Mouse (Mus musculus) frontal cortex, postnatal 14 days (tissue): ENCODE measurements around the gene Mdc1.

Source experiments
- DNase-seq, 2 experiments: peaks; one replicate each; pipeline ENCODE4 v3.0.0; 2022; ENCODE audit warnings: low spot score in 2 of 2

Mdc1 gene

GRCm38 (mm10) chr17:35841076-35841950 lies at the start of gene Mdc1:
TSS of gene Mdc1 (plus strand) at chr17:35841515.
- peak; percentile 99 to 100 for DNase-seq

GRCm38 (mm10) chr17:35792837-35793236 lies 48.5 kb upstream of the Mdc1 start:
- DNase-seq, result no peak

GRCm38 (mm10) chr17:35795099-35795498 lies 46.2 kb upstream of the Mdc1 start:
- DNase-seq, result no peak

GRCm38 (mm10) chr17:35795656-35796055 lies 45.7 kb upstream of the Mdc1 start:
- no peak for DNase-seq

GRCm38 (mm10) chr17:35796835-35797234 lies 44.5 kb upstream of the Mdc1 start:
- no peak for DNase-seq

- DNase-seq, result no peak
Observed at GRCm38 (mm10) chr17:35800905-35801304, 40.4 kb upstream of the Mdc1 start.

GRCm38 (mm10) chr17:35803020-35803419 lies 38.3 kb upstream of the Mdc1 start:
- no peak for DNase-seq

GRCm38 (mm10) chr17:35803858-35804399 lies 37.4 kb upstream of the Mdc1 start:
- no peak for DNase-seq

GRCm38 (mm10) chr17:35808073-35808472 lies 33.2 kb upstream of the Mdc1 start:
- DNase-seq, result no peak

- DNase-seq, result no peak
Observed at GRCm38 (mm10) chr17:35809395-35809794, 31.9 kb upstream of the Mdc1 start.

GRCm38 (mm10) chr17:35810900-35811648 lies 30.2 kb upstream of the Mdc1 start:
- no peak for DNase-seq

GRCm38 (mm10) chr17:35812307-35812706 lies 29.0 kb upstream of the Mdc1 start:
- no peak for DNase-seq

GRCm38 (mm10) chr17:35812736-35813135 lies 28.6 kb upstream of the Mdc1 start:
- DNase-seq, result no peak

- peak in 1 of 2 experiments; percentile 64 for DNase-seq
Observed at GRCm38 (mm10) chr17:35813245-35813647, 28.1 kb upstream of the Mdc1 start.

GRCm38 (mm10) chr17:35813653-35814052 lies 27.7 kb upstream of the Mdc1 start:
- no peak for DNase-seq

GRCm38 (mm10) chr17:35814678-35815077 lies 26.6 kb upstream of the Mdc1 start:
- no peak for DNase-seq

GRCm38 (mm10) chr17:35815836-35816235 lies 25.5 kb upstream of the Mdc1 start:
- DNase-seq, result no peak

GRCm38 (mm10) chr17:35816686-35817085 lies 24.6 kb upstream of the Mdc1 start:
- no peak for DNase-seq

GRCm38 (mm10) chr17:35817226-35817625 lies 24.1 kb upstream of the Mdc1 start:
- no peak for DNase-seq

GRCm38 (mm10) chr17:35820111-35820510 lies 21.2 kb upstream of the Mdc1 start:
- DNase-seq, result no peak

GRCm38 (mm10) chr17:35821439-35822430 lies 19.6 kb upstream of the Mdc1 start, which contains the start of gene Ier3:
TSS of gene Ier3 (plus strand) at chr17:35821684.
- no peak for DNase-seq
